Mouse (Mus musculus): Measurements from ENCODE around the gene Krtap10-4. TPM values are rescaled to one million over a fixed set of nuclear protein-coding genes. Genes with fewer than 3 reads are reported as not detected.

Krtap10-4 gene
- not detected in 2 replicates for polyA plus RNA-seq (2012; ENCODE audit: insufficient read depth, insufficient read length, missing spikeins)

DNA sequence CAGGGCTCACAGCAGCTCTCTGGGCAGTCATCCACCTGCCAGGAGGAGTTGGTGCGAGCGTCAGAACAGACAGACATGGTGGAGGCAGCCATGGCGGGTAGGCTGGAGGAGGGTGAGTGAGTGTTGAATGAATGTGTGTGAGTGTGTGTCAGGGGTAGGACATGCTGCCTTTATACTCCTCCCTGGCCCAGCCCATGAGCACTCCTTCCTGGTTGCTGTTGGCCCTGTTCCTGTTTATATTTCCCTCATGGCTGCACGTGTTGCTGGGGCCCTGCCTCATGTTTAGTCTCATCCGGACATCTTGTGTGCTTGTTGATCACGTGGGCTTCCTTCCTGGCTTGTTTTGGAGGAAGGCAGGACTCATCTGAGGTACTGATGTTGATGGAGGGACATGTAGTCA is at the start of gene Krtap10-4:
TSS of gene Krtap10-4 (minus strand) at position 145 of the 400 bp plus-strand sequence.
- Histone ChIP-seq H3K4me1 (ENCODE audit: control insufficient read depth, insufficient read depth, insufficient read length, low read length) (no peaks in the 10 kb centered on the region), H3K27ac (replicated peaks; ENCODE audit: low read depth, low read length) (no peak within 1 kb of the TSS), H3K4me3 (ENCODE audit: insufficient read depth, low read depth, low read length) (no peak within 1 kb of the TSS)

DNA sequence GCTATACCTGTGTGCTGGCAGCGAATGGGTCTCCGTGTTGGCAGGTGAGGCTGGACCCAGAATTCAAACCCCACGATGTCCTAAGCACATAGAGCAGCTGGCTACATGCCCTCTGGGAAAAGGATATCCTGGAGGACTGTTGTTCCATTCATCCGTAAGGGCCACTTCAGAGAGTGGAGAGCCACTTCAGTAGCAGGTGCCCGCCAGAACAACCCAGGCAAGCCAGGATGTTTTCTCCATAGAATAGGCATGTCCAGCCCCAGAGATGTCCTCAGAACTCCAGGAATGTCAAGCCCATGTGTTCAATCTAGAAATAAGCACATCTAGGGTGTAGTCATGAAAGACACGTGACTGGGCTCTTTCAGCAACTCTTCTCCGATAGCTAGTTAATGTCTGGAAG is 42.8 kb upstream of the Krtap10-4 start:
- Histone ChIP-seq H3K27ac (replicated peaks; ENCODE audit: low read depth, low read length) (no peak overlapping the region), H3K4me3 (ENCODE audit: insufficient read depth, low read depth, low read length) (no peak overlapping the region), H3K4me1 (ENCODE audit: control insufficient read depth, insufficient read depth, insufficient read length, low read length) (no peaks in the 10 kb centered on the region)

DNA sequence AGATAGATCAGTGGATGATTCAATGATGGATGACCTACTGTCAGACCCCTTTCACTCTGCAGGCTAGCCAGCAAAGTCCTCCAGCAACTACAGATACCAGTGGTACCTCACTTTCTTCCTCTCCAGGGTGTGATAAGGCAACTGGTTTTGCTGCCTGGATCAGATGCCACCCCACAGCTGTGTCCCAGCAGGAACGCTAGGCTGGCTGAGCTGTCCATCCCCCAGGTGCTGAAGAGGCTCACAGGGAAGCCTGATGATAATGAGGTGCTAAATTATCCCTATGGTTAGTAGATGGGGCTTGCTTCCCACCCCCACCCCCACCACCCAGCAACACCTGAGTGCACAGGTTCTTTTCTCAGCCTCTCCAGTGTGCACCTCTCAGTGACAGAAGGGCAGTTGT is 40.7 kb upstream of the Krtap10-4 start:
- Histone ChIP-seq H3K4me1 (ENCODE audit: control insufficient read depth, insufficient read depth, insufficient read length, low read length) (no peaks in the 10 kb centered on the region), H3K4me3 (ENCODE audit: insufficient read depth, low read depth, low read length) (no peak overlapping the region), H3K27ac (replicated peaks; ENCODE audit: low read depth, low read length) (no peak overlapping the region)

DNA sequence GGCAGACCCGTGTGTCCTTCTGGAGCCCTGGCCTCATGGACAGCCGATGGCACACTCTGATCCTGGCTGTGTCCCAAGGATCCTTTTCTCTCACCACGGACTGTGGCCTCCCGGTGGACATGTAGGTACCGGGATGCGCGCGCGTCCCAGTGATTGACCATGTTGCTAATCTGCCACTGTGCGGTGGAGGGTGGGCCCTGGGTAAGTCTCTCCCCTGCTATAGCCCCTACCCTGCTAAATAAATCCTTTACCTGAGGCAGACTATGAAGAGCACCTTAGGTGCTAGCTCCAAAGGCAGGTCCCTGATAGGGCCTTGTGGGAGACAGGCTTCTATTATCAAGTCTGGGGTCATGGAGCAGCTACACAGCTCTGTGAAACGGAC is 37.9 kb upstream of the Krtap10-4 start:
- Histone ChIP-seq H3K4me3 (ENCODE audit: insufficient read depth, low read depth, low read length) (no peak overlapping the region), H3K4me1 (ENCODE audit: control insufficient read depth, insufficient read depth, insufficient read length, low read length) (no peaks in the 10 kb centered on the region), H3K27ac (replicated peaks; ENCODE audit: low read depth, low read length) (no peak overlapping the region)

DNA sequence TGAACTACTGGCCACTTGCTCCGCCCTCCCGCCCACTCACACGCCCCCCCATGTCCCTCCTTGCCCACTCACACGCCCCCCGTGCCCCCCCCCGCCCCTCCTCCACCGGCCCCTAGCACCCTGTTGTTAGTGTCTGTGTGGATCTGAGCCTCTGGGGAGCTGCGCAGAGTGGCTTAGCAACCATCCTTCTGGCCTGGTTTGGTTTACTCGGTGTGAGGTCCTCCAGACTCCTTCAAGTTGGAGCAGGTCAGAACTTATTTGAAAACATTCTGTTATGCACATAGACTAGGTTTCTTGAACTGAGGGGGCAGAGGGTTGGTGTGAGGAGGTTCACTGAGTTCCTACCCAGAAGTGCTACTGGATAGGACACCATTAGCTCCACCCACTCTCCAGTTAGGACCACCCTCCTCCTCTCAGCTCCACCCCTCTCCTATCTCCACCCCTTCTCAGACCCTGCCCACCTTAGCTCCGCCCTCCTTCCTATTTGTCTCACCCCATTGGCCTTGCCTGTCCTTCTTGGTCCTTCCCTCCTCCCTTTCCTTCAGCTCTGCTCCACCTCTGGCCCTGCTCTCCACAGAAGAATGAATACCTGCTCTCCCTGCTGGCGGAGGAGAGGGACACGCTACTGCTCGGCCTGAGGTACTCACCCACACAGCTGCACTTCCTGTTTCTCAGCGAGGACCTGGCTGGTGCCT is 37.3 kb upstream of the Krtap10-4 start:
- Histone ChIP-seq H3K27ac (replicated peaks; ENCODE audit: low read depth, low read length) (no peak overlapping the region), H3K4me1 (ENCODE audit: control insufficient read depth, insufficient read depth, insufficient read length, low read length) (no peaks in the 10 kb centered on the region), H3K4me3 (ENCODE audit: insufficient read depth, low read depth, low read length) (no peak overlapping the region)

DNA sequence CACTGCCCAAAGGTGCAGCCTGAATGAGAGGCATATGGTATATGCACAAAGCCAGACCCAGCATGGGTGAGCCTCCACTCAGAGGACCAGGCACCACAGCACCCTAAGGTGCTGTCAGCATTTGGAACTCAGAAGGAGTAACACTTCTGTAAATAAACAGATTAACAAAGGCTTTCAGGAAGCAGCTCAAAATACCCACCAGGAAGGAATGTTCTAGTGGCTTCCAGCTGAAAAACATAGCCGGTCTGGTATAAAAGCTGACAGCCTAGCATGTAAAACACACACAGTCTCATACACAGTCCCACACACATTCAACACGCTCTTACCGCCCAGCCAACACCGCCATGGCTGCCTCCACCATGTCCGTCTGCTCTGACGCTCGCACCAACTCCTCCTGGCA is 34.8 kb upstream of the Krtap10-4 start, which contains the start of gene Gm3285:
TSS of gene Gm3285 (plus strand) at position 301 of the 400 bp plus-strand sequence.
- no peak within 1 kb of the TSS for H3K27ac ChIP-seq (replicated peaks; ENCODE audit: low read depth, low read length)
- no peaks in the 10 kb centered on the region for H3K4me1 ChIP-seq (ENCODE audit: control insufficient read depth, insufficient read depth, insufficient read length, low read length)
- H3K4me3 ChIP-seq (ENCODE audit: insufficient read depth, low read depth, low read length) = no peak within 1 kb of the TSS

DNA sequence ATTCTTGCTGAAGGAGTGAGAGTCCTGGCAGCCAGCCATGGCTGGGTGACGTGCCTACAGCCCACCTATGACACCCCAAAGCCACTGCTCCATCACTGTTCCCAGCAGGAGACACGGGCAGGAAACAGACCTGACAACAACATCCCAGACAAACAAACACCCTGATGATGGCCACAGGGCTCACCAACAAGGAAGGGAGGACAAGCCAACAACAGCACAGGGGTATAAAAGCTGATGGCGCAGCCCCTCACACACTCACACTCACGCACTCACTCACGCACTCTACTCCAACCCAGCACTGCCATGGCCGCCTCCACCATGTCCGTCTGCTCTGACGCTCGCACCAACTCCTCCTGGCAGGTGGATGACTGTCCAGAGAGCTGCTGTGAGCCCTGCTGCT is 25.7 kb upstream of the Krtap10-4 start, which contains the start of gene Gm10318:
TSS of gene Gm10318 (plus strand) at position 301 of the 400 bp plus-strand sequence.
- no peak within 1 kb of the TSS for H3K4me3 ChIP-seq (ENCODE audit: insufficient read depth, low read depth, low read length)
- no peaks in the 10 kb centered on the region for H3K4me1 ChIP-seq (ENCODE audit: control insufficient read depth, insufficient read depth, insufficient read length, low read length)
- no peak within 1 kb of the TSS for H3K27ac ChIP-seq (replicated peaks; ENCODE audit: low read depth, low read length)

DNA sequence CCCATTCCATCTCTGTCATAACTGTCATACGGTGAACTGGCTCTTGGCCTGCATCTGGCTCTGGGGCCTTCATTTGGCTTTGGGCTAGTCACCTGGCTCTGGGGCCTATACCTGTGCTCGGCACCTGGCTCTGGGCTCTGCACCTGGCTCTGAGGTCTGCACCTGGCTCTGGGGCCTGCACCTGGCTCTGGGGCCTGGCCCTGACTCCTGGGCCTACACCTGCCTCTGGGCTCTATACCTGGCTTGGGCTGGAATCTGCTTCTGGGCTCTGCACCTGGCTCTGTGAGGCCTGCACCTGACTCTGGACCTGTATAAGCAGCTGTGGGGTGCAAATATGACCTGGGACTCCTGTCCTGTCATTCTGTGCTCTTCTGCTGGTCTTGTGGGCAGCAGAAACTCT is 20.6 kb upstream of the Krtap10-4 start:
- Histone ChIP-seq H3K4me1 (ENCODE audit: control insufficient read depth, insufficient read depth, insufficient read length, low read length) (no peaks in the 10 kb centered on the region), H3K27ac (replicated peaks; ENCODE audit: low read depth, low read length) (no peak overlapping the region), H3K4me3 (ENCODE audit: insufficient read depth, low read depth, low read length) (no peak overlapping the region)

DNA sequence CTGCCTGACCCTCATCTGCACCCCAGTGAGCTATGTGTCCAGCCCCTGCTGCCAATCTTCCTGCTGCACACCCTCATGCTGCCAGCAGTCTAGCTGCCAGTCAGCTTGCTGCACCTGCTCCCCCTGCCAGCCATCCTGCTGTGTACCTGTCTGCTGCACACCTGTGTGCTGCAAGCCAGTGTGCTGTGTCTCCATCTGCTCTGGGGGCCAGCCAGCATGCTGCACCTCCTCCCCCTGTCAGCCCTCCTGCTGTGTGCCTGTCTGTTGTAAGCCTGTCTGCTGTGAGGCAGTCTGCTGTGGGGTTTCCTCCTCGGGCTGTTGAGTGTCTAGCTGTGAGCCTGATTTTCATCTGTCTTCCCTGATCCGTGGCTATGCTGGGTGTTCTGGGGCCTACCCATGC is 20.1 kb upstream of the Krtap10-4 start:
- Histone ChIP-seq H3K4me1 (ENCODE audit: control insufficient read depth, insufficient read depth, insufficient read length, low read length) (no peaks in the 10 kb centered on the region), H3K27ac (replicated peaks; ENCODE audit: low read depth, low read length) (no peak overlapping the region), H3K4me3 (ENCODE audit: insufficient read depth, low read depth, low read length) (no peak overlapping the region)

DNA sequence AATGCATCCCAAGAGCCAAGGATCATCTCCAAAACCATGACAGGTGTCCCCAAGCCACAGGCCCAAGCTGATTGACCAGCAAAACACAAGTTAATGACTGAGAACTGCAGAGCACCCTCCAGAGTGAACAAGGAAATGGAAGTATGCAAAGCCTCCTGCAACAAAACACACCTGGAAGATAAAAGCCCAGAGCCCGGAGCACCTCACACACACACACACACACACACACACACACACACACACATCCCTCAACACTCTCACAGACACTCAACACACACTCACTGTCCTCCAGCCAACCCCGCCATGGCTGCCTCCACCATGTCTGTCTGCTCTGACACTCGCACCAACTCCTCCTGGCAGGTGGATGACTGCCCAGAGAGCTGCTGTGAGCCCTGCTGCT is 19.6 kb upstream of the Krtap10-4 start, which contains the start of gene Gm36176:
TSS of gene Gm36176 (plus strand) at position 301 of the 400 bp plus-strand sequence.
- no peak within 1 kb of the TSS for H3K27ac ChIP-seq (replicated peaks; ENCODE audit: low read depth, low read length)
- no peaks in the 10 kb centered on the region for H3K4me1 ChIP-seq (ENCODE audit: control insufficient read depth, insufficient read depth, insufficient read length, low read length)
- H3K4me3 ChIP-seq (ENCODE audit: insufficient read depth, low read depth, low read length) = no peak within 1 kb of the TSS

DNA sequence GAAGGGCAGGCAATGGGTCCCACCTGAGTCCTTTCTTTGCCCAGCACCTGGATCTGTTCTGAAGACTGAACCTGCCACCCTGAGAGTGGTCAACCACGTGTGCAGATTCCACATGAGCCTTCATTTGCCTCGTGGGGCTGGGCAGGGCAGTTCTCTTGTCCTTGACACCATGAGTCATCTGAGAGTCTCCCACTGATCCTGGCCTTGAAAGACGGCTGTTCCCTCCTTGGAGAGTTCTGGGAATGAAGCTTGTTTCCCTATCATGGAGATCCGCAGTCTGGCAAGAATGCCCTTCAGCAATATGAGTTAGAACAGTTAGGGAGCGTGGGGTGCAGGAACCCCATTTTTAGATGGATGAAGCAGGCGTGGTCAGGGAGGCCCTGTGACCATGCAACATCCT is 12.1 kb upstream of the Krtap10-4 start:
- H3K4me1 ChIP-seq (ENCODE audit: control insufficient read depth, insufficient read depth, insufficient read length, low read length) = no peaks in the 10 kb centered on the region
- no peak overlapping the region for H3K27ac ChIP-seq (replicated peaks; ENCODE audit: low read depth, low read length)
- H3K4me3 ChIP-seq (ENCODE audit: insufficient read depth, low read depth, low read length) = no peak overlapping the region

DNA sequence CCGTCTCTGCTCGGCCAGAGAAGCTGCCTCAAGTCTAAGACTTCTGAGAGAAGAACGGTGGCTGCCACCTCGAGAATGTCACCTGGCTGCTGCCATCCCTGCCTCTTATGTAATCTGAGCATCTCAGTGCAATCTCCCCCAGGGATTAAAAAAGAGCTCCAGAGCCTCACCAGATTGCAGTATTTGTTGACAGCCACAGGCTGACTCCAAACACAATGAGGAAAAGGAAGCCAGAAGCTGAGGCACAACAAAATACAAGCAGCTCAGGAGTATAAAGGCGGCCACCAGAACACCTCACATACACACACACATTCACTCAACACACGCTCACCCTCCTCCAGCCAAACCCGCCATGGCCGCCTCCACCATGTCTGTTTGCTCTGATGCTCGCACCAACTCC is 8.8 kb upstream of the Krtap10-4 start, which contains the start of gene Krtap10-10:
TSS of gene Krtap10-10 (plus strand) at position 301 of the 400 bp plus-strand sequence.
- Histone ChIP-seq H3K27ac (replicated peaks; ENCODE audit: low read depth, low read length) (no peak within 1 kb of the TSS), H3K4me3 (ENCODE audit: insufficient read depth, low read depth, low read length) (no peak within 1 kb of the TSS), H3K4me1 (ENCODE audit: control insufficient read depth, insufficient read depth, insufficient read length, low read length) (no peaks in the 10 kb centered on the region)

DNA sequence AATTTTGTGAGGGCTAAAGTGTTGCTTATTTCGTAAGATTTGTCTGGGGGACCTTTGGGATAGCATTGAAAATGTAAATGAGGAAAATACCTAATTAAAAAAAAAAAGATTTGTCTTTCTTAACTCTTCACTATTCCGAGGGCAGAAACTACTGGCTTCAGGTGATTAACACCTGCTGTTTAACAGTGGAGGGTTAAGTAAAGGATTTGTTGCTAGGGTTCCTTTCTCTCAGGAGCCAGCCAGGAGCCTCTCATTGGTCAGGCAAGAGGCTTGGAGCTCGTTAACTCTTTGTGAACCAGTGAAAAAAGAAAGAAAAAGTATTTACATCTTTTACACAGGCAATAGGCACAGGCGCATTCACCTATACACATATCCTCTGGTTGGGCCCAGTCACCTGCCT is 7.7 kb downstream of the Krtap10-4 start:
- H3K4me1 ChIP-seq (ENCODE audit: control insufficient read depth, insufficient read depth, insufficient read length, low read length) = no peaks in the 10 kb centered on the region
- H3K4me3 ChIP-seq (ENCODE audit: insufficient read depth, low read depth, low read length) = no peak overlapping the region
- no peak overlapping the region for H3K27ac ChIP-seq (replicated peaks; ENCODE audit: low read depth, low read length)

DNA sequence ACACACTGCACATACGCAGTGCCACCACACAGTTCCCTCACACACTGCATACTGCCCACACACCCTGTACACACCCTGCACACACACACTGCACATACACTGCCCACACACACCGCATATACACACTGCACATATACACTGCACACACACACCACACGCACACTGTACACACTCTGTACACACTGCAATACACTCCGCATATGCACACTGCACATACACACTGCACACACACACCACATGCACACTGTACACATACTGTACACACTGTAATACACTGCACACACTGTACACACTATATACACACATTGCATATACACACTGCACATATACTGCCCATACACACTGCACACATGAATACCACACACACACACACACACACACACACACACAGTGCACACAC is 8.4 kb downstream of the Krtap10-4 start:
- no peak overlapping the region for H3K27ac ChIP-seq (replicated peaks; ENCODE audit: low read depth, low read length)
- no peaks in the 10 kb centered on the region for H3K4me1 ChIP-seq (ENCODE audit: control insufficient read depth, insufficient read depth, insufficient read length, low read length)

DNA sequence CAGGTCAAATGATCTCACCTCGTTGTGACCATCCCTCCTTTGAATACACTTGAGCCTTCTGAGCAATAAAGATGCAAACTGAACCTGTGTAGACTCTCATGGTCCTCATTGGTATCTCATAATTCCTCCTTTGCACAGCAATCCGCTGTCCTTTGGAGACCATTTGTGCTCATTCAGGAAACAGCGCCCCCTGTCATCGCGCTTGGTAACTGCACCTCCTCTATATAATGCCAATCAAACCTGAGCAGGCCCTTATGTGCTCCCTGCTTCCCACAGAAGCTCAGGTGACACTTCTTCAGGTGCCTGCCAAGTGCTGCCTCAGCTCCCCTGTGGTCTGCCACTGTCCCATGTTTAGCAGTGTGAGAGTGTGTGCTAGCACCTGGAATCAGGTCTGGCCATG is 11.4 kb downstream of the Krtap10-4 start:
- no peak overlapping the region for H3K4me3 ChIP-seq (ENCODE audit: insufficient read depth, low read depth, low read length)
- H3K4me1 ChIP-seq (ENCODE audit: control insufficient read depth, insufficient read depth, insufficient read length, low read length) = no peaks in the 10 kb centered on the region
- no peak overlapping the region for H3K27ac ChIP-seq (replicated peaks; ENCODE audit: low read depth, low read length)

More for the DNA sequence above, 8.4 kb downstream of the Krtap10-4 start:
- H3K4me3 ChIP-seq (ENCODE audit: insufficient read depth, low read depth, low read length) = no peak overlapping the region

DNA sequence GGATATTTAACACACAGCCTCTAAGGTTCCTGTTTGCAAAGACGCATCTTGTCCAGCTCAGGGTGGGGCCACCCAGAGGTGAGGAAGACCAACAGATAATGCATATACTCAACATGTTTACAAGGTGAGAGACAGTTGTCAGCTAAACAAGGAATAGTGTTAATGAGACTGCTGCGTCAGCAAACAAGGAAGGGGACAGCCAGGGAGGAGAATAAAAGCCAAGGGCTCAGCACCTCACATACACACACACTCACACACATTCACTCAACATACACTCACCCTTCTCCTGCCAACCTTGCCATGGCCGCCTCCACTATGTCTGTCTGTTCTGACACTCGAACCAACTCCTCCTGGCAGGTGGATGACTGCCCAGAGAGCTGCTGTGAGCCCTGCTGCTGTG is 12.5 kb downstream of the Krtap10-4 start, which contains the start of gene Gm2696:
TSS of gene Gm2696 (plus strand) at position 301 of the 400 bp plus-strand sequence.
- H3K4me1 ChIP-seq (ENCODE audit: control insufficient read depth, insufficient read depth, insufficient read length, low read length) = no peaks in the 10 kb centered on the region
- H3K27ac ChIP-seq (replicated peaks; ENCODE audit: low read depth, low read length) = no peak within 1 kb of the TSS
- H3K4me3 ChIP-seq (ENCODE audit: insufficient read depth, low read depth, low read length) = no peak within 1 kb of the TSS

Measured in brown adipose tissue, adult 24 weeks (tissue).